Mouse (Mus musculus) lung, embryonic 14.5 days (tissue): ENCODE measurements around the gene Impg1. TPM values are rescaled to one million over a fixed set of nuclear protein-coding genes. Genes with fewer than 3 reads are reported as not detected.

Experiments
- ATAC-seq: fragments of 200-750 bp; cut with Nextera tagmentation; 2 replicates; pipeline ENCODE4 v1.8.0; 2017; ENCODE audit warnings: mild to moderate bottlenecking, moderate TSS enrichment, moderate library complexity; ENCODE audit not compliant: insufficient read depth
- DNase-seq: peaks from one replicate; pipeline ENCODE4 v3.0.0-alpha.2; 2015
- H3K27ac ChIP-seq: fragments of 300-500 bp; sonication (generic); 2 replicates; pipeline ENCODE4 v1.5.1; 2014; ENCODE audit warnings: low read depth, mild to moderate bottlenecking, moderate library complexity
- H3K27me3 ChIP-seq: fragments of 300-500 bp; sonication (generic); 2 replicates; pipeline ENCODE4 v1.6.1; 2014; ENCODE audit warnings: low read length, control low read depth; ENCODE audit not compliant: insufficient read depth
- H3K36me3 ChIP-seq: fragments of 300-500 bp; sonication (generic); 2 replicates; pipeline ENCODE4 v1.6.1; 2014; ENCODE audit warnings: control low read depth; ENCODE audit not compliant: insufficient read depth
- H3K4me1 ChIP-seq: fragments of 300-500 bp; sonication (generic); 2 replicates; pipeline ENCODE4 v1.6.1; 2014; ENCODE audit warnings: antibody characterized with exemption, control low read depth; ENCODE audit not compliant: insufficient read depth
- H3K4me2 ChIP-seq: fragments of 300-500 bp; sonication (generic); 2 replicates; pipeline ENCODE4 v1.6.1; 2014; ENCODE audit warnings: mild to moderate bottlenecking
- H3K4me3 ChIP-seq: fragments of 300-500 bp; sonication (generic); 2 replicates; pipeline ENCODE4 v1.5.1; 2014; ENCODE audit warnings: low read depth, low read length
- H3K9ac ChIP-seq: fragments of 300-500 bp; sonication (generic); 2 replicates; pipeline ENCODE4 v1.6.1; 2014
- H3K9me3 ChIP-seq: fragments of 300-500 bp; sonication (generic); 2 replicates; pipeline ENCODE4 v1.6.1; 2016; ENCODE audit warnings: low read depth, low read length, control low read depth
- CTCF ChIP-seq: IDR thresholded peaks from 2 replicates; pipeline ENCODE4 v1.5.1; 2016; ENCODE audit warnings: antibody characterized with exemption, low read depth
- WGBS: fragments of 180-500 bp; shearing (Covaris S2); extraction: QIAGEN DNeasy Blood & Tissue Kit; methylation state at CpG from one replicate; pipeline ENCODE4 v1.1.7; 2014; 5-methylcytosine and 5-hydroxymethylcytosine counted together
- polyA plus RNA-seq: library from polyadenylated mRNA; unstranded; fragments of >200 nt; fragmentation: Nextera tagmentation; extraction: Ambion mirVana; gene quantifications from 2 replicates; pipeline ENCODE4 v1.2.1, GENCODE M21; 2014

Impg1 gene
- polyA plus RNA-seq, 1 experiment from 2014 or later = 0.05 TPM

GRCm38 (mm10) chr9:80269596-80269995, 195.7 kb downstream of the Impg1 start:
- H3K27me3 ChIP-seq = no peaks in the 10 kb centered on the region
- no peaks in the 10 kb centered on the region for H3K4me1 ChIP-seq
- H3K27ac ChIP-seq = no peak overlapping the region
- no peak overlapping the region for H3K4me3 ChIP-seq
- no peak for TF ChIP-seq CTCF
- WGBS = 58% methylated on average over 8 of the region's 8 CpGs
- no peaks in the 10 kb centered on the region for H3K36me3 ChIP-seq
- ATAC-seq = no peak
- no peak overlapping the region for H3K4me2 ChIP-seq
- no peaks in the 10 kb centered on the region for H3K9me3 ChIP-seq
- DNase-seq = no peak
- H3K9ac ChIP-seq = no peak overlapping the region

GRCm38 (mm10) chr9:80266507-80266906, 198.8 kb downstream of the Impg1 start:
- ATAC-seq (no peak), DNase-seq (no peak)
- Histone ChIP-seq H3K36me3 (no peaks in the 10 kb centered on the region), H3K9me3 (no peaks in the 10 kb centered on the region), H3K27me3 (no peaks in the 10 kb centered on the region), H3K27ac (no peak overlapping the region), H3K4me2 (no peak overlapping the region), H3K4me1 (no peaks in the 10 kb centered on the region), H3K9ac (no peak overlapping the region), H3K4me3 (no peak overlapping the region)
- 80% methylated on average over 7 of the region's 7 CpGs for WGBS
- no peak for TF ChIP-seq CTCF

GRCm38 (mm10) chr9:80266086-80266485, 199.2 kb downstream of the Impg1 start:
- TF ChIP-seq CTCF = no peak
- Histone ChIP-seq H3K9ac (no peak overlapping the region), H3K36me3 (no peaks in the 10 kb centered on the region), H3K4me3 (no peak overlapping the region), H3K9me3 (no peaks in the 10 kb centered on the region), H3K4me1 (no peaks in the 10 kb centered on the region), H3K4me2 (no peak overlapping the region), H3K27ac (no peak overlapping the region), H3K27me3 (no peaks in the 10 kb centered on the region)
- DNase-seq (no peak), ATAC-seq (no peak)
- 90% methylated on average over 7 of the region's 7 CpGs for WGBS
